Mouse (Mus musculus) lung, adult 2 months (tissue): ENCODE measurements at regions not wholly inside any gene's neighbourhood (a gene's known extent, or its start where the extent isn't known, plus 50 kb on each side); places are given as distances from the start of the nearest gene placed in this dataset.
A peak's percentile ranks its signal among the peaks of the same experiment; 100 is the strongest.

Experiments used
- CTCF ChIP-seq: fragments of 200-500 bp; IDR thresholded peaks from 2 replicates; pipeline ENCODE4 v1.5.1; 2011; ENCODE audit warnings: mild to moderate bottlenecking, low read length, control low read depth; ENCODE audit not compliant: insufficient read depth
- POLR2A ChIP-seq: fragments of 200-500 bp; IDR thresholded peaks from 2 replicates; pipeline ENCODE4 v1.6.1; 2011; ENCODE audit warnings: low read depth, mild to moderate bottlenecking, control low read depth, low read length, borderline replicate concordance; ENCODE audit errors: extremely low read depth

DNA sequence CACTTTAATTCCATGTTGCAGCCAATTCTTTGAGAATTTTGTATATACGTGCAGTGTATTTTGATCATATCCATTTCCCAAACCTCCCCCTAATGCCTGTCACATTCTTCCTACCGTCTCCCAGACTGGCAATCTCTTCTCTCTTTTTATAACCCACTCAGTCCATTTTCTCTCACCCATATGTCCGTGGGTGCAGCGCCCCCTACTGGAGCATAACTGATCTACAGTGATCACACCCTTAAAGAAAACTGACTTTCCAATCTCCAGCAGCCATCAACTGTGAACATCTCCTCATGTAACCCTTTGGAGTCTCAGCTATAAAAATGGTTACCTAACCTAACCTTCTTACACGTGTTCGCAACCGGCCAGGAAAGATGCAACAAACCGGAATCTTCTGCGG is 123.0 kb upstream of the Slc7a14 start:
- TF ChIP-seq CTCF: 0 out of 2 replicates have a peak, but pooled peaks have one; percentile 3
- no peak for TF ChIP-seq POLR2A
